Mouse (Mus musculus): ENCODE measurements around the gene Ubtd2. TPM values are rescaled to one million over a fixed set of nuclear protein-coding genes. Genes with fewer than 3 reads are reported as not detected.

The Ubtd2 gene
- total and polyA plus RNA-seq, 2 experiments from 2014 or later: 11.6 to 22.1 TPM

DNA sequence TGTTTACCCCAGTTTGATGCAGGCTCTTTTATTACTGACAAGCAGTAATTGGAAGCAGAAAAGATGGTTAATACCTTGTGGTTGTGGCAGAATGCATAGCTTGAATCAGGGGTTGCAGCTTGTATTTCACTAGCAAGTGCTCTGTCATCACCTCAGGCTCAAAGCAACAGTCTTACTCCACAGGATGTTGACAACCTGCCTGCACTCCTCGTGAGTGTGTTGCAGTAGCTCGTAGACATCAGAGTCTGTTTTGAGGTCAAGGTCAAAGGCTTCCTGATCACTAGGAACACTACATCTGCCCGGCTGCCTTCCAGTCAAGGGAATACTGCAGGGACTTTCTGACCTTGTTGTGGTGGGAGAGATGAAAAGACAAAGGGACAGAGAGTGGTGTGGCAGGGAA, 31.5 kb downstream of the Ubtd2 start:
- 15% methylated on average over 3 of the region's 3 CpGs for WGBS

DNA sequence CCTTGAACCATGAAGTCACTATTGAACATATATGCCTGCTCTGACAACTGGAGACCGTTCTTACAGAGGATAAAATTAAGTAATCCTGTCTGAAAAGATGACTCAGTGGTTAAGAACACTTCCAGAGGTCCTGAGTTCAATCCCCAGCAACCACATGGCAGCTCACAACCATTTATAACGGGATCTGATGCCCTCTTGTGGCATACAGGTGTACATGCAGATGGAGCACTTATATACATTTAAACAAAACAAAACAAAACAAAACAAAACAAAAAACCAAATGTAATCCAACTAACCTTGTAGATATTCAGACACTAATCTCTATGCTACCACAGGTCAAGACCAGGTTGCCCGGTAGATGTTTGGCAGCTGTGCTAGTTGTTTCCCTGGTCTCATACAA, 32.3 kb downstream of the Ubtd2 start:
- WGBS: 95% methylated on average over 3 of the region's 3 CpGs
- Histone ChIP-seq H3K27ac (ENCODE audit: low read depth) (no peak overlapping the region), H3K4me1 (ENCODE audit: control insufficient read depth, insufficient read depth) (peaks cover 23% of the 10 kb centered on the region), H3K4me3 (ENCODE audit: low read depth, low read length) (no peak overlapping the region), H3K9ac (replicated peaks; ENCODE audit: low read depth, low read length) (no peak overlapping the region), H3K4me2 (ENCODE audit: low read depth, low read length) (no peak overlapping the region), H3K9me3 (replicated peaks; ENCODE audit: control insufficient read depth, low read length) (no peaks in the 10 kb centered on the region), H3K27me3 (ENCODE audit: control insufficient read depth, insufficient read depth, low read length) (no peaks in the 10 kb centered on the region), H3K36me3 (replicated peaks; ENCODE audit: control insufficient read depth, insufficient read depth, low read length) (no peaks in the 10 kb centered on the region)
- DNase-seq (ENCODE audit: low spot score) (no peak), ATAC-seq (ENCODE audit: insufficient read depth, low read depth) (no peak)
- TF ChIP-seq EP300 (IDR thresholded peaks at IDR 0.05; ENCODE audit: low read depth) (no peak), CTCF (IDR thresholded peaks at IDR 0.05; ENCODE audit: low read depth) (peak; percentile 10; the same call in 1 of the 2 replicates)

More for the DNA sequence above, 31.5 kb downstream of the Ubtd2 start:
- H3K4me2 ChIP-seq (ENCODE audit: low read depth, low read length): no peak overlapping the region
- TF ChIP-seq EP300 (IDR thresholded peaks at IDR 0.05; ENCODE audit: low read depth) (no peak), CTCF (IDR thresholded peaks at IDR 0.05; ENCODE audit: low read depth) (no peak)
- H3K4me3 ChIP-seq (ENCODE audit: low read depth, low read length): no peak overlapping the region
- H3K9me3 ChIP-seq (replicated peaks; ENCODE audit: control insufficient read depth, low read length): no peaks in the 10 kb centered on the region
- H3K4me1 ChIP-seq (ENCODE audit: control insufficient read depth, insufficient read depth): peaks cover 23% of the 10 kb centered on the region
- H3K27ac ChIP-seq (ENCODE audit: low read depth): no peak overlapping the region
- H3K9ac ChIP-seq (replicated peaks; ENCODE audit: low read depth, low read length): no peak overlapping the region
- ATAC-seq (ENCODE audit: insufficient read depth, low read depth) (no peak), DNase-seq (ENCODE audit: low spot score) (no peak)
- H3K36me3 ChIP-seq (replicated peaks; ENCODE audit: control insufficient read depth, insufficient read depth, low read length): no peaks in the 10 kb centered on the region
- H3K27me3 ChIP-seq (ENCODE audit: control insufficient read depth, insufficient read depth, low read length): no peaks in the 10 kb centered on the region

DNA sequence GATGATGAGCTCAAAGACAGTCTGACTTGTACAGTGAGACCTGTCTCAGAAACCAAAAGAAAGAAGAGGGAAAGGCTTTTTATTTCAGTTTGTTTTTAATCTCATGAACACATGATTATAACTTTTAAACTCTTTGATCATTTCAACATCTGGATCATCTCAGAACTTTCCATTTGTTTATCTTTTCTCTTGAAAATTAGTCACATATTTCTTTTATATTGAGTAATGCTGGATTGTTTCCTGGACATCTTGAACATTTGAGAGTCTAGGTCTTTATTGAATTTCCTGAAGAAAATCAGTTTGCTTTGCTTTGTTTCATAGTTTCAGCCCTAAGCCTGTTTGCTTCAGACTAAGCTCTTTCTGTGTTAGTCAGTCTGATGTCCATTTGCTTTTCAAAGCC, 33.2 kb downstream of the Ubtd2 start:
- no peaks in the 10 kb centered on the region for H3K9me3 ChIP-seq (replicated peaks; ENCODE audit: control insufficient read depth, low read length)
- H3K4me3 ChIP-seq (ENCODE audit: low read depth, low read length): no peak overlapping the region
- TF ChIP-seq CTCF (IDR thresholded peaks at IDR 0.05; ENCODE audit: low read depth) (no peak), EP300 (IDR thresholded peaks at IDR 0.05; ENCODE audit: low read depth) (no peak)
- no peaks in the 10 kb centered on the region for H3K27me3 ChIP-seq (ENCODE audit: control insufficient read depth, insufficient read depth, low read length)
- peaks cover 23% of the 10 kb centered on the region for H3K4me1 ChIP-seq (ENCODE audit: control insufficient read depth, insufficient read depth)
- H3K36me3 ChIP-seq (replicated peaks; ENCODE audit: control insufficient read depth, insufficient read depth, low read length): no peaks in the 10 kb centered on the region
- DNase-seq (ENCODE audit: low spot score) (no peak), ATAC-seq (ENCODE audit: insufficient read depth, low read depth) (no peak)
- no peak overlapping the region for H3K9ac ChIP-seq (replicated peaks; ENCODE audit: low read depth, low read length)
- no peak overlapping the region for H3K27ac ChIP-seq (ENCODE audit: low read depth)
- H3K4me2 ChIP-seq (ENCODE audit: low read depth, low read length): no peak overlapping the region

DNA sequence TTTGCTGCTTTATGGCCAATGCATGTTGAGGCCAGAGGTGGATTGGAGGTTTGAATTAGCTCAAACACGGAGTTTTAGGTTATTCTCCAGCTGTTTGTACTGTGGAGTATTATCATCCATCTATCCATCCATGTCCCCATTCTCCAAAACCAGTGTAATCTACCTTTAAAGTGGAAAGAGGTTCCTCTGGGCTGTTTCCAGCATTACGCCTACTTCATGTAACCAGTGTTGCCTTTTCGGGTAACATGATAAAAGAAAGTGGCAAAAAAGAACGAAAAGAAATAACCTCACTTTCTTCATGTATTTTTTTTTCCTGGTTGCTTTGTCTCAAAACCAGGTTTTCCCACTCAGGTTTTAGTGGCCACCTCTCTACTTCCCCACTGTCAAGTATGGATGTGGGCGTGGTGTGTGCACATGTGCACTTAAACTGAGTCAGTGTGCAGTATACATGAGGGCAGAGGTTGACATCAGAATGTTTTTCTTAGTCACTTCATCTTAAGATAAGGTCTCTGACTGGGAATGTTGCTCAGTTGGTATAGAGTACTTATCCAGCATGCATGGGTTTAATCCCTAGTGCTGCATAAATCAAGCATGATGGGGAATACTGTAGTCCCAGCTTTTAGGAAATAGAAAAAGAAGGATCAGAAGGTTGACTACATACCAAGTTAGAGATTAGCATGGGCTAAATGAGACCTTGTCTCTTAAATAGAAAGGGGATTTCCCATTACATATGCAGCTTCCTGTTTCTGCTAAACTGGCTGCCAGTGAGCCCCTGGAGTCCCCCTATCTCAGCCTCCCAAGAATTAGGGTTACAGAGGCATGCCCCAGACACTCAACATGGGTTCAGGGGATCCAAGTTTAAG, 33.9 kb downstream of the Ubtd2 start:
- 73% methylated on average over 5 of the region's 5 CpGs for WGBS
- no peak for DNase-seq (ENCODE audit: low spot score)
- Histone ChIP-seq H3K27me3 (ENCODE audit: control insufficient read depth, insufficient read depth, low read length) (no peaks in the 10 kb centered on the region), H3K4me2 (ENCODE audit: low read depth, low read length) (no peak overlapping the region), H3K9me3 (replicated peaks; ENCODE audit: control insufficient read depth, low read length) (no peaks in the 10 kb centered on the region), H3K9ac (replicated peaks; ENCODE audit: low read depth, low read length) (no peak overlapping the region), H3K4me3 (ENCODE audit: low read depth, low read length) (no peak overlapping the region), H3K27ac (ENCODE audit: low read depth) (no peak overlapping the region), H3K4me1 (ENCODE audit: control insufficient read depth, insufficient read depth) (peaks cover 23% of the 10 kb centered on the region), H3K36me3 (replicated peaks; ENCODE audit: control insufficient read depth, insufficient read depth, low read length) (no peaks in the 10 kb centered on the region)
- TF ChIP-seq EP300 (IDR thresholded peaks at IDR 0.05; ENCODE audit: low read depth): no peak
- no peak for TF ChIP-seq CTCF (IDR thresholded peaks at IDR 0.05; ENCODE audit: low read depth)
- no peak for ATAC-seq (ENCODE audit: insufficient read depth, low read depth)

DNA sequence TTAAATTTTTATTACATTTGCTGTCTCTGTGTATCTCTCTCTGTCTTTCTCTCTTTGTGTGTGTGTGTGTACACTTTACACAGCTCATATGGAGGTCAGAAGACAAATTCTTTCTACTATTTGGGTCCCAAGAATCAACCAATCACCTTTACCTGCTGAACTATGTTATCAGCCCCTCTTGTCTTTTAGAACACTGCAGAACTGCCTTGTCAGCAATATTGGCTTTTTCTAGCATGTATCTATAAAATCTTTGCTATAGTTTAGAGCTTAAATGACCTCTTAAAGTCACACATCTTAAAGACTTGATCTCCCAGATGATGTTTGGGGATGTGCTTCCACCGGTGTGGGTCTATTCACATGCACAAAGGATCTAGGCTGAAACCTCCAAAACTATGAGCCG, 35.9 kb downstream of the Ubtd2 start:
- H3K4me1 ChIP-seq (ENCODE audit: control insufficient read depth, insufficient read depth): peaks cover 23% of the 10 kb centered on the region
- no peak overlapping the region for H3K27ac ChIP-seq (ENCODE audit: low read depth)
- H3K4me3 ChIP-seq (ENCODE audit: low read depth, low read length): no peak overlapping the region
- DNase-seq (ENCODE audit: low spot score) (no peak), ATAC-seq (ENCODE audit: insufficient read depth, low read depth) (no peak)
- no peaks in the 10 kb centered on the region for H3K9me3 ChIP-seq (replicated peaks; ENCODE audit: control insufficient read depth, low read length)
- no peak for TF ChIP-seq EP300 (IDR thresholded peaks at IDR 0.05; ENCODE audit: low read depth)
- no peak for TF ChIP-seq CTCF (IDR thresholded peaks at IDR 0.05; ENCODE audit: low read depth)
- no peak overlapping the region for H3K4me2 ChIP-seq (ENCODE audit: low read depth, low read length)
- H3K36me3 ChIP-seq (replicated peaks; ENCODE audit: control insufficient read depth, insufficient read depth, low read length): no peaks in the 10 kb centered on the region
- no peak overlapping the region for H3K9ac ChIP-seq (replicated peaks; ENCODE audit: low read depth, low read length)
- WGBS: 97% methylated on average over 2 of the region's 2 CpGs
- H3K27me3 ChIP-seq (ENCODE audit: control insufficient read depth, insufficient read depth, low read length): no peaks in the 10 kb centered on the region

DNA sequence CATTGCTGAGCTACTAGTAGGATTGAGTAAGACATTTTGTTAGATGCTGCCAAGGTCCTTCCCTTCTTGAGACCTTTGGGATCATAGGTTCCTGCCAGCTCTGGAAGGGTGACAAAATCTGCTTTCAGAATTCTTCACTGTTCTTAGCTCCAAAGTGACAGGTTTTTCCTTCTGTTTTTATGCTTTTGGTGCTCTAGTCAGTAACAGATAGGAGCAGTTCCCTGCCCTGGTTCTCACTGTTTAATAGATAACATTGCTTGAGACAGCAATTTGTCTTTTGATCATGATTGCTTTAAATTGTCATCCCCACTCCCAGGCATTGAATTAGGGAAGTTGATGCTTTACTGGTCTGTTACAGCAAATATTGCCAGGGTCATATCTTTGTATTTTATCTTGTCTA, 38.1 kb downstream of the Ubtd2 start:
- H3K9ac ChIP-seq (replicated peaks; ENCODE audit: low read depth, low read length): no peak overlapping the region
- DNase-seq (ENCODE audit: low spot score): no peak

More for the DNA sequence above, 38.1 kb downstream of the Ubtd2 start:
- Histone ChIP-seq H3K4me1 (ENCODE audit: control insufficient read depth, insufficient read depth) (peaks cover 18% of the 10 kb centered on the region), H3K4me2 (ENCODE audit: low read depth, low read length) (no peak overlapping the region), H3K9me3 (replicated peaks; ENCODE audit: control insufficient read depth, low read length) (no peaks in the 10 kb centered on the region), H3K27ac (ENCODE audit: low read depth) (no peak overlapping the region), H3K4me3 (ENCODE audit: low read depth, low read length) (no peak overlapping the region), H3K27me3 (ENCODE audit: control insufficient read depth, insufficient read depth, low read length) (no peaks in the 10 kb centered on the region), H3K36me3 (replicated peaks; ENCODE audit: control insufficient read depth, insufficient read depth, low read length) (no peaks in the 10 kb centered on the region)
- no peak for ATAC-seq (ENCODE audit: insufficient read depth, low read depth)
- TF ChIP-seq CTCF (IDR thresholded peaks at IDR 0.05; ENCODE audit: low read depth): no peak
- no peak for TF ChIP-seq EP300 (IDR thresholded peaks at IDR 0.05; ENCODE audit: low read depth)

Data from heart, postnatal 0 days (tissue).